Mouse (Mus musculus): ENCODE measurements around the gene Tcta.
"Not testable (repeated sequence)": the region's sequence is repeated elsewhere in the genome, so short reads cannot be mapped to it uniquely, and the experiment has no call there.

The Tcta gene

DNA sequence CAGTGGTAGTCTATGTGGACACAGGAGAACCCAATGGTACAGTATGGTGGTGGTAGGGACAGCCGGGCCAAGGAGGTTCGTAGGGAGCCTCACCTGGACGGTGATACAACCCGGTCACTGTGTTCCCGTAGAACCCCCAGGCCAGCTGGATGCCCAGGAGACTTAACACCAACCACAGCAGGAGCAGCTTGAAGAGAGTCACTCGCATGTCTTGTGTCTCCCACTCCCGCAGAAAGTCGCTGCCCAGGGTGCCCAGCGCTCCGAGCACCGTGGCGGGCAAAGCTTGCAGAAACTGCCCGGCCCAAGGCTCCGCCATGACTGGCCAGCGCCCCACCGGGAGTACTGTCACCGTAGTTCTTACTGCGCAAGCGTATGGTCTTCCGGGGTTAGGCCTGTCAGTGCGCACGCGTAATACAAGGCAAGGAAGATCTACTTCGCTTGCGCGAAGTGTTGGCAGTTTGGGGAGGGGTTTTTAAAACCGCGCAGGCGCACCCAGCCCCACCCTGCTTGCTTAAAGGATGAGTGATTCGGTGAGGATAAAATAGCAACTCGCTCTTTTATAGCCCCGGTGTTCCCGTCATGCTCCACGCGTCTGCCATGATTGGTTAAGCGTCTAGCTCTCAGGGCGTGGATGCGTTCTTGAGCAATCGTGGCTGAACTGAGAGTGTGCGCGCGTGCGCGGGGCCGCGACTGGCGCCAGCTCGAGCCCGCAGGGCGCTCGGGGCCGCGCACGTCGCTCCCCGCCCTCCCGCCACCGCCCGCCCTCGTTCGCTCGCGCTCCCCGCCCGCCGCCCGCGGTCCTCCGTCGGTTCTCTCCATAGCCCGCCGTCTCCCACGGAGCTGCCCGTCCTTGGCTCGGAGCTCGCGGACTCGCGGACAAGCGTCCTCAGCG lies at the start of gene Tcta, which contains the start of gene Rhoa:
Tcta (minus strand) TSS at position 532 of the 892 bp plus-strand sequence.
Rhoa (plus strand) TSS at position 501 of the 892 bp plus-strand sequence.
- peak; percentile 92 for DNase-seq (ENCODE audit: low spot score)

DNA sequence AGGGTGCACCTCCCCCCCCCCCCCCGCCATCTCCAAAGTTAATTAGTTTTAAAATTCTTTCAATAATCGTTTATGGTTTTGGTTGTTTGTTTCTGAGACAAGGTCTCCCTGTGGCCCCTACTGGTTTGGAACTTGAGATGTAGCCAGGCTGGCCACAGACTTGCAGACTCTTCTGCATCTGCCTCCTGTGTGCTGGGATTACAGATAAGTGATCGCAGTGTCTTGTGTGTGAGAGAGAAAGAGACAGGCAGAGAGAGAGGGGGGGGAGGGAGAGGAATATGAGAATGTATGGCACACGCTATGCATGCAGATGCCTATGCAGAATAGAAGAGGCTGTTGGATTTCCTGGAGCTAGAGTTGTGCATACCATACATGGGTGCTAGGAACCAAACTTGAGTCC lies 43.8 kb upstream of the Tcta start:
- DNase-seq (ENCODE audit: low spot score): no peak

DNA sequence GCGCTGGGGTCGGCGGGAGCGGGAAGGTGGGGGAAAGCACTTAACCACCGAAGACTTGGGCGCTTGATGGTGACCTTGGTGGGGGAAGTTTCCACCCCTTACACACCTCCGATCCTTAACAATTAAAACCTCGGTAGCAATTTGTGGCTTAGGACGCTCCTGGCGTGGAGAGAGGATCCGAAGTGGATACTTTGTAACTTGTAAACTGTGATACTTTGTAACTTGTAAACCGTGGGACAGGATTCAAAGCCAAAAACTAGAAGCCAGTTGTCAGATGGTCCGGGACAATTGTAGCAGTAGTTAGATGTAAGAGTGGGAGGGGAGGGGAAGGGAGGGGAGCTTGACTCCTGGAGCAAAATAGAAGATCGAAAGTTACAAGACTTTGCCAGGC lies 42.3 kb upstream of the Tcta start:
- no peak for DNase-seq (ENCODE audit: low spot score)

DNA sequence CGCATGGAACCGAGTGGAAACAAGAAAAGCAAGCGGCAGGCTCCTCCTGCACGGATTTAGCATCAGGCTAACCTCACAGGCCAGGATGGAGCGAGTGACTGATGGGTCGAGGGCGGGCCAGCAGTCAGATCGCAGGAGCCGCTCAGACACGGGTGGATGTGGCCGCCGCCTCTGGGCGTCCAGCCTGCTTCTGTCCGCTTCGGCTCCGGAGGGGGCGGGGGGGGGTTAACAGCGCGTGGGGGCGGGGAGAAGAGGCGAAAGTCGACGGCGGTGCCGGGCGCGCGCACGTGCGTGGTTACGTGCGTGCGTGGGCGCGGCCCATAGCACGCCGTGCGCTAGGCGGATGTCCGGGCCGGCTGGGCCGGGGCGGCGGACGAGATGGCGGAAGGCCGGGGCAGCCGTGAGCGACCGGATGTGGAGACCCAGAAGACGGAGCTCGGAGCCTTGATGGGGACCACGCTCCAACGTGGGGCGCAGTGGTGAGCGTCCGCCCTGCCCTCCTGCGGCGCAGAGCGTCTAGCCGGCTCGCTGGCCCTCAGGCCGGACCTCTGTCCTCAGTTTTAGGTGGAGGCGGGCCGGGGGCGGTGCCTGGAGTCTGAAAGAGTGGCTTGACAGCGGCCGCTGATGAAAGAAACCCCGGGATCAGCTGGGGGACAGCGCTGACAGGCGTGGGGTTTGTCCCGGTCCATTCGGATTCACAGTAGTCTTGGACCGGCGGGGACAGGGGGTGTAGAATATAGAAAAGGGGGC lies 41.8 kb upstream of the Tcta start, which contains the start of gene Usp4:
Usp4 (plus strand) TSS at position 314 of the 750 bp plus-strand sequence.
- peak; percentile 82 for DNase-seq (ENCODE audit: low spot score)

DNA sequence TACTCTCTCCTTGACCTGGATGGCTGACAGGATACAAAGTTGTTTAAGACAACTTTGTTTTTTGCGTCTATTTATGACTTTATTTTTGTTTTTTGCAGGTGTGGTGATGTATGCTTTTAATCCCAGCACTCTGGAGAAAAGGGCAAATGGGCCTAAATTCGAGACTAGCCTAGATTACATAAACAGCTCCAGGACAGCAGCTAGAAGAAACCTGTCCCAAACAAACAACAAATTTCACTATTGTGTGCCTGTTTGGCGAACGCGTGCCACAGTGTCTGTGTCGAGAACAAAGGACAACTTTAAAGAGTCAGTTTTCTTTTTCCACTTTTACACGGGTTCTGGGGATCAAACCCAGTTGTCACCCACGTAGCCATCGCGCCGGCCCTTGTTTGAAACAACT lies 41.1 kb upstream of the Tcta start:
- no peak for DNase-seq (ENCODE audit: low spot score)

DNA sequence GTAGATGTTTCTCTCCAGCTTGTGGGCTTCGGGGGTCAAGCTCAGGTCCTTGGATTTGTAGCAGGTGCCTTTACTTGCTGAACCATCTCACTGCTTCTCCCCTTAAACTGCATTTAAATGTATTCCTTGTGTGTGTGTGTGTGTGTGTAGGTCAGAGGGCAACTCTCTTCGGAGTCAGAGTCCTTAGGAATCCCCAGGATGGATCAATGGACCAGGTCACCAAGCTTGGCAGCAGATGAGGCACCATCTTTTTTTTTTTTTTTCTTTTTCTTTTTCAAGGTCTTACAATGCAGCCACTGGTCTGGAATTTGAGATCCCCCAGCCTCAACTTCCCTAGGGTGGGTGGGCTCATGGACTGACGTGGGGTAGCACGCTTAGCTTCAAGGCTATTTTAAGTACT lies 38.5 kb upstream of the Tcta start:
- no peak for DNase-seq (ENCODE audit: low spot score)

DNA sequence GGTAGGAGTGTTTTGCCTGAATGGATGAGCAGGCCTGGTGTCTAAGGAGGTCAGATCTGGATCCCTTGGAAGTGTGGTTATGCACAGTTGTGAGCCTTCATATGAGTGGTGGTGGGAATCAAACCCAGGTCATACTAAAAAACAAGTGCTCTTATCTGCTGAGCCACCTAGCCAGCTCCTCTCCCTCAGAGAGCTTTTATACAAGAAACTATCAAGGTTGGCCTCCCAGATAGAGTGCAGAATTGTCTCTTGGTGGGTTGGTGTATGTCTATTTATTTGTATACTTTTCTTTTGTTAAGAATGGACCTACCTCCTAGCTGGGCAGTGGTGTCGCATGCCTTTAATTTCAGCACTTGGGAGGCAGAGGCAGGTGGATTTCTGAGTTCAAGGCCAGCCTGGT lies 37.9 kb upstream of the Tcta start:
- no peak for DNase-seq (ENCODE audit: low spot score)

DNA sequence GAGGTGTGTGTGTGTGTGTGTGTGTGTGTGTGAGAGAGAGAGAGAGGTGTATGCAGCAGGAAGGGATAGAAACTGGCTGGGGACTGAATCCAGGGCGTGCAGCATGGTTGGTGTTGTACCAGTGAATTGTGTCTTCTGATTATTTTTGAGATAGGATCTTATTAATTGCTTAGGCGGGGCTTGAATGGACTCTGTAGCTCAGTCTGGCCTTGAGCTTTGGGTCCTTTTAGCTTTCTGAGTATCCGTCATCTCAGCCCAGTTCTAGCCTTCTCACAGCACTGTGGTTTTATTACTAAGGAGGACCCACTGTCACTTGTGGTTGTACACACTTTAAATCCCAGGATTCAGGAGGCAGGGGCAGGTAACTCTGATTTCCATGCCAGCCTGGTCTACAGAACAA lies 37.4 kb upstream of the Tcta start:
- DNase-seq (ENCODE audit: low spot score): no peak

DNA sequence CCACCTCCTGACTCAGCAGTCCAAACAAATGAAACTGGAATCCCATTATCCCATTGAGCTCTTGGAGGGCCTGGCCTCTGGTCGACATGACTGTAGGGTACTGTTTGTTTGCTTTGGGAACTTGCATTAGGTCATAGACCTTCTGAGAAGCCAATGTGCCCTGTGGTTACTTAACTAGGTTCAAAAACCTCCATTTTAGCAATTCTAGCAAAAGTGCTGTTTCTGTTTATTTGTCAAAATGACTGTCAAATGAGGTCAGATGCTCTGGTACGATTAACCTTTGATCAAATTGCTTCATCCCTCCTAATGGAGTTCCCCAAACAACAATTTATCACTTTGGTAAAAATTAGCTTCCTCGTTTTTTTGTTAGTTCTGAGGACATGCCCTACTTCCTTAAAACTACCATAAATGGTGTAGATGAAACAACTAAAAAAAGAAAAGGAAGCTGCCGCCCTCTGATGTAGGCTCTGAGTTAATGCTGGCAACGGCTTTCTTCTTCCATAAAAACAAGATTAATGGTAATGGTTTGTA lies 36.4 kb upstream of the Tcta start:
- DNase-seq (ENCODE audit: low spot score): no peak

DNA sequence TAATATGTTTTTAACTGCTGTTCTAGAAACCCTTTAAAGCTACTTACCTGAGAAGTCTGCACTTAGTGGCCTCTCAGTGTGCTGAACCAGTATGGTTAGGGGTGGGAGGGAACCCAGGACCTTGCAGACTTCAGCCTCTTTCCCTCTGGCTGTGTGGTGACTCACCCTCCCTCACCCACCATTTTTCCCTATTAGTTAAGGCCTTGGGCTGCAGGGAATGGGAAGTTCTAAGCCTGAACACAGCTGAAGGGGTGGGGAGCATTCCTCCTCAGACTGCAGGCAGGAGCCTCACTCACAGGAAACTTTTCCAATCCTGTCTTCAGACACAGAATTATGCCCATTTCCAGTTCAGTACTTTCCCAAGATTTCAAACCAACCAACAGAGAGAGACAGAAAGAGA lies 35.8 kb upstream of the Tcta start:
- DNase-seq (ENCODE audit: low spot score): no peak

DNA sequence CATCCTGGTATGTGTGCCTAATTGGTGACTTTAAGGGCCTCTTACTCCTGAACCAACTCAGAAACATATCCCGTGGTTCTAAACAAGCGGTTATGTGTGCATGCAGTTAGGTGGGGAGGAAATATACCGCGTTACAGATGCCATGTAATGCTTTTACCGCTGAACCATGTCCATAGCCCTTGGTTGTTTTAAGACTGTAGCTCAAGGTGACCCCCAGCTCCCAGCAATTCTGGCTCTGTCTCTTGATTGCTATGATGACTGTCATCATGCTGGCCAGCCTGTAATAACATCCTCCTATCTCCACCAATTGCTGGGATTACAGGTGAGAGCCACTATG lies 35.1 kb upstream of the Tcta start:
- no peak for DNase-seq (ENCODE audit: low spot score)

DNA sequence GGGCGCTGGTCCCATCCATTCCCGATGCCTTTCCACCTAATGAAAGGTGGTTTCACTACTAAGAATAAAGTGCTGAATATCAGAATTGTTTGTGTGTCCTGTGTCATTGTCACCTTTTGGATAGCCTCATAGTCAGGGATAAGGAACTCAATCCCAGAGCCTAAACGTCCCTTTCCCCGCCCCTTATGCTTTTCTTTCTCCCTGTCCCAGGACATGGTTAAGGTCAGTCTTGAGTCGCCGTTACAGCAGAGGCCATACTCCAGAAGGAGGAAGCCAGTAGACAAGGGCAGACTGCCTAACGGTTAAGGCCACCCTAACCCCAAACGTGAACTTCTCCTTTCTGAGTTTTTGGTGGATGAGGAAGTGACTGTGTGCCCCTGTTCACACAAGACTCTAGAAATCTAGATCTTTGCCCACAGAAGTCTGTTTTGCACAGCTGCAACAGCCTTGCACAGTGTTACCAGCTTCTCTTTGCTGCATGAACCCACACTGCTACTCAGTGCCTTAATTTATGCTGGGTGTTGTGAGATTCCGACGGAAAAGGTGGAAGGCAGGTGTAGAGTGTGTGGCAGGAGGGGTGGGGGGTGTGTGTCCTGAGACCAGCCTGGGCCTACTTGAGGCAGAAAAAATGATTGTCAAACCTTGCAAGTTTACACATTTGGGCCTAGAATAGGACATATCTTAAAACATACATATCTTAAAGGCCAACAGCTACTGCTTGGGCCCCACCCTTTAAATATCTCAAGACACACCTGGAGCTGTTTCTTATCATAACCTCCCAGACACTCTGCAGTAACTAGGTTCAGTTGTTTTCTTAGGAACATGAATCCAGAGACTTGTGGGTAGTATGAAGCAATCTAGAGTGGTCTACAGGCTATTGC lies 34.5 kb upstream of the Tcta start:
- DNase-seq (ENCODE audit: low spot score): no peak

DNA sequence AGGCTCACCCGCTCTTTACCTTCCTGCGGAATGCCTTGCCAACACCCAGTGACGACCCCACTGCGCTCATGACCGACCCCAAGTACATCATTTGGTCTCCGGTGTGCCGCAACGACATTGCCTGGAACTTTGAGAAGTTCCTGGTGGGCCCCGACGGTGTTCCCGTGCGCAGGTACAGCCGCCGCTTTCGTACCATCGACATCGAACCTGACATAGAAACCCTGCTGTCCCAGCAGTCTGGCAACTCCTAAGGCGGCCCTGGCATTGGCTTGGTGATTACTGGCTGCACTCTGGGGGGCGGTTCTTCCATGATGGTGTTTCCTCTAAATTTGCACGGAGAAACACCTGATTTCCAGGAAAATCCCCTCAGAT lies 33.9 kb upstream of the Tcta start:
- DNase-seq (ENCODE audit: low spot score): peak; percentile 14

DNA sequence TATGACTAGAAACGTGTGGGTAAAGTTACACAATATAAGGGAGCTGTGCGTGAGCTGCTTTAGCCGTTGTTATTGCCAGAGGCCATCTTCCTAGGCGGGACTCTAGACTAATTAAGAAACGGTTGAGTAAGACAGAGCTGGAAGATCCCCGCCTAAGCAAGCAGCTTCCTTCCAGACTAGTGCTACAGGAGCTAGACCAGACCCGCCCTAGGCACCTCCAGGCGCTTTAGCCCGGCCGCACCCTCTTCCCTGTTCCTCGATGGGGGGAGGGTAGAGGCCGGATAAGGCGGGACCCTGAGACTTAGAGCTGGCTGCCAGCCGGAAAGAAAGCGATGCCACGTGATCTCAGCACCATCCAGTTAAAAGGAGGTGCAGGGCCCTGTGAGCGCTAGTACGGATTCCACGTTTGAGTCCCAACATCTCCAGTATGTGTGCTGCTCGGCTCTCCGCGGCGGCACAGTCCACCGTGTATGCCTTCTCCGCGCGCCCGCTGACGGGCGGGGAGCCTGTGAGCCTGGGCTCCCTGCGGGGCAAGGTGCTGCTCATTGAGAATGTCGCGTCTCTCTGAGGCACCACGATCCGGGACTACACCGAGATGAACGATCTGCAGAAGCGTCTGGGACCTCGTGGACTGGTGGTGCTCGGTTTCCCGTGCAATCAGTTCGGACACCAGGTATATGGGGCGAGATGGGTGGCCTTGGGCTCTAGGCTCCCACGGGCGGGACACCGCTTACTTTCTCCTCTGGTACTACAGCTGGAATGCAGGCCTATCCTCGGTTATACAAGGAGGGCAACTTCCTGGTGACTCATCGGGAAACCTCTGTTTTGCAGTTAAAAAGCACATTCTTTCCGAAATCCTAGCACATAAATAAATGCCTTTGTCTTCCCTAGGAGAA lies 33.2 kb upstream of the Tcta start, which contains the start of gene Gpx1:
Gpx1 (plus strand) TSS at position 18 of the 896 bp plus-strand sequence.
- peak; percentile 81 for DNase-seq (ENCODE audit: low spot score)

DNA sequence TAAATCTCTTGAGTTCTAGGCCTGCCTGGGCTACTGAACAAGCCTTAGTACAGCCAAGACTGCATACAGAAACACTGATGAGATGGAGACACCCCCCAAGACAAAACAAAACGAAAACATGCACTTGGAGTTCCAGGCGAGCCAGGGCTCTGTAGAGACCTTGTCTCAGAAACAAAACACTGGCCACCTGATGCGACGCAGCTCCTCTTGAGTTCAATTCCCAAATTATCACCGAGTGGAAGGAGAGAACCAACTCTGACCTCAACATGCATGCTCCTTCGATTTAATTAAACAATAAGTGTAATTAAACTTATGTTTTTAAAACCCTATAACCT lies 32.6 kb upstream of the Tcta start:
- DNase-seq (ENCODE audit: low spot score): no peak

DNA sequence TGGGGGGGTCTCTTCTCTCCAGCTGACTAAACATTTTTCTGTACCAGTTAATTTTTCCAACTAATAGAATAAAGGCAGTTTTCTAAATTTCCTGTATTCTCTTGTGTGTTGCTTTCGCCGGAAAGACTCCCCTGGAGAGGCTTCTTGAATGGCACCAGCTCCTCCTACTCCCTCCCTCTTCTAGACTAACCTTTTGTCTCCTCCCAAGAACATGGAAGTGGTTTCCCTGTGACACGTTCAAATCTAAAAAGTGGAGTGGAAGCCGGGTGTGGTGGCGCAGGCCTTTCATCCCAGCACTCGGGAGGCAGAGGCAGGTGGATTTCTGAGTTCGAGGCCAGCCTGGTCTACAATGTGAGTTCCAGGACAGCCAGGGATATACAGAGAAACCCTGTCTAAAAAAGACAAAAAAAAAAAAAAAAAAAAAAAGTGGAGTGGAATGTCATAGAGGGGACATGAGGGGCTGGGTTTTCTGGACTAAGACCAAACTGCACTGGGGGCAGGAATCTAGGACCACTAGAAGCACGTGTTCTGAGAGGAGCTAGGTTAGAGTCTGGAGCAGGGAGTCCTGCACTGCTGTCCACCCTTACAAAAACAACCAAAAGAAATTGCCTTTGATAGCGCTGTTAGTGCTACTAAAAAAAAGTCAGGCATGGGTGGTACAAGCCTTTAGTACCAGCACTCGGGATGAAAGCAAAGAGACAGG lies 32.0 kb upstream of the Tcta start:
- no peak for DNase-seq (ENCODE audit: low spot score)

DNA sequence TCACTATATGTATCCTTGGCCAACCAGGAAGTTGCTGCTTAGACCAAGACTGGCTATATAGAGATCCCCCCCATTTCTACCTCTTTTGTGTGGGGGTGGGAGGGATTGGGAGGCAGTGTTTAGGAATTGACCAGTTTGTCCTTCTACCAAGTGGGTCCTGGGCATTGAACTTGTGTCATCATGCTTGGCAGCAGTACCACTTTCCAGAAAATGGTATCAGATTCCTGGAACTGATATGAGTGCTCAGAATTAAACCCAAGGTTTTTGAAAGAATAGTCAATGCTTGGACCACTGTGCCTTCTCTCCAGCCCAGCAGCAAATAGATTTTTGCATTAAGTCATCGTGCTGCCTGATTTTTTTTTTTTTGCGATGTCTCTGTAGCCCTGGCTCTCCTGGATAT lies 19.9 kb upstream of the Tcta start:
- no peak for DNase-seq (ENCODE audit: low spot score)

DNA sequence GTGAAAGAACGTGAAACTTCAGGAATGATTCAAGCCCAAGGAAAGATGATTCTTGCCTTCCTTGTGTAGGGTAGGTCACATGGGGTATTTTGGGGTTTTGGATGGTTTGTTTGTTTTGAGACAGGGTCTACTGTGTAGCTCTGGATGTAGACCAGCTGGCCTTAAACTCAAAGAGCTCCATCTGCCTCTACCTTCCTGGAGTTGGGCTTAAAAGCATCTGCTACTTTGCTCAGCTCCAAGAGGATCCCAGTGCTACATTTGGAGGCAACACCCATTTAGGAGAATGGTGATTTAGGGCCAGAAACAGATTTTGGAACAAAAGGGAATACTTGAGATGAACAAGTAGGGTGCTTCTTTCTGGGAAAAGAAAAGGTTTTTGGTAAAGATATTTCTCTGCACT lies 18.8 kb upstream of the Tcta start:
- no peak for DNase-seq (ENCODE audit: low spot score)

DNA sequence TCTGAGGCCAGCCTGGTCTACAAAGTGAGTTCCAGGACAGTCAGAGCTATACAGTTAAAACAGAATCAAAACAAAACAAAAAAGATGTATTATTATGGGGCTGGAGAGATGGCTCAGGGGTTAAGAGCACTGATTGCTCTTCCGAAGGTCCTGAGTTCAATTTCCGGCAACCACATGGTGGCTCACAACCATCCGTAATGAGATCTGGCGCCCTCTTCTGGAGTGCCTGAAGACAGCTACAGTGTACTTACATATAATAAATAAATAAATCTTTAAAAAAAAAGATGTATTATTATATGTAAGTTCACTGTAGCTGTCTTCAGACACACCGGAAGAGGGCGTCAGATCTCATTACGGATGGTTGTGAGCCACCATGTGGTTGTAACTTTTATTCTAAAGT lies 16.1 kb upstream of the Tcta start:
- DNase-seq (ENCODE audit: low spot score): not testable (repeated sequence)

DNA sequence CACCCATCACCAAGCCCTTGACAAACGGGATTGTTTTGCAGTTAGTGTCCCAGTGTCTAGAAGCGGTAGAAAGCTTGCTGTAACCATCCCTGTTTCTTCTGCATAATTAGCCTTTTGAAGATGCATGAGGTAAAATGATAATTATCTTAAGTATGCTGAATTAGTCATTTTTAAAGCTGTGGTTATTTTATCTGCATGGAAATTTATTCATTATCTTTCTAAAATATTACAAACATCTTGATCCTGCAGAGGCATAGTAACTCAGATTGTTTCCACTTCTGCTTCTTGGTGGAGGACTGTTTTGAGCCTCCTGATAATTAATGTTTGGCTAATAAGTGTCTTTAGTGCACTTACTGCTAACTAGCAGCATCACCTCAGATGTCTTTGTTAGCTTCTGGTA lies 12.5 kb upstream of the Tcta start:
- DNase-seq (ENCODE audit: low spot score): no peak

DNA sequence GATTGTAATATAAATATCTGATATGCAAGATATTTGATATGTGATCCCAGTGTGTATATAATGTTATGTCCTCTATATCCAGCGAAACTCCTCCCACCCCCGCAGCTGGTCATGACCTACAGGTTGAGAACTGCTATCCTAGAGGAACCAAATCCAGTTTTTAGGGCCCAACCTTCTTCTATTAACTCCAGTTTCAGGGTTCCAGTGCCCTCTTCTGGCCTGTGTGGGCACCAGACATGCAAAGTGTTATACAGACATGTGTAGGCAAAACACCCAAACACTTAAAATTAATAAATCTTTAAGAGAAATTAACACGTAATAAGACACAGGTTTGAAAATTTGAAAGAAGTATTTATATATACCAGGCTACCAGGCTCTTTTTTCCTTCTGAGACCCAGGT lies 11.6 kb upstream of the Tcta start:
- DNase-seq (ENCODE audit: low spot score): no peak
